Mouse (Mus musculus): ENCODE measurements around the gene Gdpd3.
"Not testable (repeated sequence)": the region's sequence is repeated elsewhere in the genome, so short reads cannot be mapped to it uniquely, and the experiment has no call there.

Gdpd3 gene

GRCm38 (mm10) chr7:126760391-126760802 lies 5.7 kb upstream of the Gdpd3 start:
- in situ Hi-C loops (cut with MboI, MseI), result no loop called here

DNA sequence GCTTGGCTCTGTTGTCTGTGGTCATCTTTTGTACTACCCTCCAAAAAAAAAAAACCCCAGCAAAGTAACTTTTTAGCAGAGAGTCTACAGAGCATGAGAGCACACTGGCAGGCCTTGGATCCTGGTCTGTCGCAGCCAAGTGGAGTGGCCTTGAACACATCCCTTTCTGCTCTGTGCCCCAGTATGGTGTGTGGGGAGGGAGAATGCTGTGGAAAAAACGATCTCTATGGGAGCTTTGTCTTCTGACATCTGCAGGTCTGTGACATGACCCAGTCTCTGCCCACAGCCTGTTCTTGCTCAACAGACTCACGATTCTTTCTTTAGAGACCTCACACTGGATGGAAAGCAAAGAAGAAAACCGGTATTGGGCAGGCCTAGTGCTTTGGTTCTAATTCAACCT lies 5.2 kb upstream of the Gdpd3 start:
- in situ Hi-C loops (cut with MboI, MseI), result no loop called here

DNA sequence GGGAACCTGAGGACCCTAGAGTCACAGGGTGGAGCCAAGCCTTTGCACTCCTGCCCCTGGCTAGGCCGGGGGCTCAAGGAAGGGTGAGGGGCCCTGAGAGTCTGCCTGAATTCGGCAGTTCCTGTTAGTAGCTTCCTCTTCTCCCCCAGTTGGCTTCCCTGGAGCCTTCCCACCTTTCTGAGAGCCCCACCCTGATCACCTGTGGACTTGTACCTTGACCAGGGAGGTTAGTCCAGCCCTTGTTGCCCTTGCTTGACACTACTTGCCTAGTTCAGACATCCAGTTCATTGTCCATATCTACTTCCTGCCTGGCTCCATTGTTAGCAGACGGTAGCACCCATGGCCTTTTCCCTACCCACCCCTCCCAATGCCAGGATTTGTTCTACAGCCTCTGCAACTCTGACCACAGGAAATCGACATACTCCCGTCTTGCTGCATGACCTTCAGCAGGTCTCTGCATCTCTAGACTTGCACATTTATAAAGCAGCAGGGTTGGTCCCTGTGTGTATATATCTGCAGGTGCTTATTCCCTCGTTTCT lies 4.5 kb upstream of the Gdpd3 start:
- in situ Hi-C loops (cut with MboI, MseI), result no loop called here

DNA sequence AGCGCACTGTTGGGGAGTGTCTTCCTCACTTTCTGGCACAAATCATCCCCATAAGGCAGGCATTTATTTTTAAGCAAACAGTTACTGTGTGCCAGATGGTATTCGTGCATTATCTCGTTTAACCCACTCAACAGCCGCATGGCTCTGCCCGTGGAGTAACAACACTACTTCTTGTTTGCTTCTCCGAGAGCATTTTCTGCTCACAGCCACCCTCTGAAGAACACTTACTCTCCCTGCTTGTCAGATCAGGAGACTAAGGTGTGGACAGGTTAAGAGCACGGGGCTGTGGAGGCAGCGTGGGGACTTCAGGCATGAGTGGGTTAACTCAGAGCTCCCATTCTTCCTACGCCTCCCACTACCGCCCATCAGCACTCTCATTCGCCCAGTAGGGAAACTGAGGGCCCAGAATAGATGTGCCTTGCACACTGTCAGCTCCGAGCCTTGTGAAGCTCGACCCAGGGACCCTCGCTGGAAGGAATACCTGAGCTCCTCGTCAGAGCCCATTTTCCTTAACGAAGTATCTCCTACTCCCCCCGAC lies 3.6 kb upstream of the Gdpd3 start:
- in situ Hi-C loops (cut with MboI, MseI), result no loop called here

GRCm38 (mm10) chr7:126765540-126765939 lies 594 bp upstream of the Gdpd3 start:
- in situ Hi-C loops (cut with MboI, MseI), result no loop called here

- in situ Hi-C loops (cut with MboI, MseI), result no loop called here
Measured at GRCm38 (mm10) chr7:126767001-126767400, 867 bp downstream of the Gdpd3 start.

GRCm38 (mm10) chr7:126770784-126771183 lies 4.7 kb downstream of the Gdpd3 start:
- in situ Hi-C loops (cut with MboI, MseI), result no loop called here

GRCm38 (mm10) chr7:126773351-126773750 lies 7.2 kb downstream of the Gdpd3 start:
- in situ Hi-C loops (cut with MboI, MseI), result no loop called here

GRCm38 (mm10) chr7:126774463-126774862 lies 8.3 kb downstream of the Gdpd3 start:
- in situ Hi-C loops (cut with MboI, MseI), result no loop called here

DNA sequence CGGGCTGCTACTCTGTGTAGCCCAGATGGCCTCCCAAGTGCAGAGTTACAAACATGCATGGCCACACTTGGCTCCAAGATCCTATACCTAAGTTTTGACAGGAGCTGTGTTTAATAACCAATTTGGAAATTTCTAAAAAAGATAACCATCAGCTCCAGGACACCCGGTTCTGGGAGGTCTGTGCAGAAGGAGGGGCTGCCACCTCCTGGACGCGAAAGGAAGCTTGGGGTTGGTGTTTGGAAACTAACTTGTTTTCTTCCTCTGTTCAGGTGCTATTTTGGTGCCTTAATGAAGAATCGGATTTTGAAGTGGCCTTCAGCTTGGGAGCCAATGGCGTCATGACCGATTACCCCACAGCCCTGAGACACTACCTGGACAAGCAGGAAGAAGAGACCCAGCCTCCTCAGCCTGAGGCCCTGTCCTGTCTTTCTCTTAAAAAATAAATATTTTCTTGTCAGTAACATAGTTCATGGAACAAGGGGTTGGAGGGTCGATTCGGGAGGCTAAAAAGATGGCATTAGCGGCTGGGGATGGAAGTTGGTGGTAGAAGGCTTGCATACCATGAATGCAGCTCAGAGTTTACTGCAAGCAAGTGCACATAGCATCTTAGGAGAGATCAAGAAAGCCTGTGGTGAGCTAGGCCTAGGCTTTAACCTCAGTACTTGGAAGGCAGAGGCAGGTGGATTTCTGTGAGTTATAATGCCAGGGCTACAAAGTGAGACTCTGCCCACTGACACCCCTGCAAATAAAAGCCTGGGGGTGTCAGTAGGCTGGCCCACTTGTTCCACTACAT lies 9.2 kb downstream of the Gdpd3 start:
- in situ Hi-C loops (cut with MboI, MseI), result no loop called here

GRCm38 (mm10) chr7:126775978-126776234 lies 9.8 kb downstream of the Gdpd3 start:
- in situ Hi-C loops (cut with MboI, MseI), result no loop called here

DNA sequence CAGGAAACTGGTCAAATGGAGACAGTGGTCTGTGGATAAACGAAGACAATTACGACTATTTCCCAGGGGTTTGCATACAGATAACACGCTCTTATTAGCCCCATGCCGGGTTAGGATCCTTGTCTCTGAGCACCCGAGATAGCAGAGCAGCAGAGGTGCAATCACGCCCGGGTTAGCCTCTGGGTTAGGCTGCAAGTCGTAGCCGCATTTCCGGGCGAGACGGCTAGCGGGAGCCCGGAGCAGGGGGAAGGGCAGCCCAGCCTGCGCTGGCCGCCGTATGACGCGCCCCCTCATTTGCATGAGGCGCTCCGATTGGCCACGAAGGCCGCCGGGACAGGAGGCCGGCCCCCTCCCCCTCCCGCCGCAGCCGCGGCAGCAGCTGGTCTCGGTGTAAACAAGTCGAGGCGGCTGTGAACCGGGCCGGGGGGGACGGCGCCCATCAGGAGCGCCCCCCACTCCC lies 10.5 kb downstream of the Gdpd3 start, which contains the start of gene Ypel3:
Gene Ypel3, plus strand, starts transcription at position 358 of the 460 bp plus-strand sequence.
- in situ Hi-C loops (cut with MboI, MseI), result no loop called here

DNA sequence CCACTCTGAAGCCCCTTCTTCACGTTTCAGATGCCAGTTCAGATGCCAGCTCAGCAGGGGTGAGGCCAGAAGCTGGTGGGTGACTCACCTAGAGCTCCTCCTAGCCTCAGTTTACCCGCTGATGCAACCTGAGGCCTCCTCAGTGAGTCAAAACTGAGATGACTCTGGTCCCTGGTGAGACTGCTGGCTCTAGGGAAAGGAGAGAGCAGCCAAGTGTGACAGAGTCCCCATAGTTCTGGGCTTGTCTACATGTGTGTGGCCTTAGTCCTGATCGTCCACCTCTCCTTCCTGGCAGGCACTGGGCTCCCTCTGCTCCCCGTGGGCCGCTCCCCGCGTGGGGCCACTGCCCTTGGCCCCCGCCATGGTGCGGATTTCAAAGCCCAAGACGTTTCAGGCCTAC lies 11.3 kb downstream of the Gdpd3 start:
- in situ Hi-C loops (cut with MboI, MseI), result no loop called here

GRCm38 (mm10) chr7:126778147-126778546 lies 12.0 kb downstream of the Gdpd3 start:
- in situ Hi-C loops (cut with MboI, MseI), result no loop called here

DNA sequence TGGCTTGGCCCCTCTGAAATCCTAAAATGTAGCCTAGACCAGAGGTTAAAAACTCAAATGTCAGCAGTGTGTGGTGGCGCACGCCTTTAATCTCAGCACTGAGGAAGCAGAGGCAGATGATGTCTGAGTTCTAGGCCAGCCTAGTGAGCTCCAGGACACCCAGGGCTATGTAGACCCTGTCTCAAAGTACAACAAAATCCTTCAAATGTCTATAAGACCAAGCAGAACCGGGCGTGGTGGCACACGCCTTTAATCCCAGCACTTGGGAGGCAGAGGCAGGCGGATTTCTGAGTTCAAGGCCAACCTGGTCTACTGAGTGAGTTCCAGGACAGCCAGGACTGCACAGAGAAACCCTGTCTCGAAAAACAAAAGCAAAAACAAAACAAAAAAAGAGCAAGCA lies 13.0 kb downstream of the Gdpd3 start:
- in situ Hi-C loops (cut with MboI, MseI), result not testable (repeated sequence)

GRCm38 (mm10) chr7:126779983-126780970 lies 14.1 kb downstream of the Gdpd3 start:
- in situ Hi-C loops (cut with MboI, MseI), result loop anchor here in 1 of 2 experiments (10.0 kb wide), 1 partner anchor 705 kb away; no protein-coding TSS in a partner anchor

- in situ Hi-C loops (cut with MboI, MseI), result loop anchor here in 1 of 2 experiments (10.0 kb wide), 1 partner anchor 704 kb away; no protein-coding TSS in a partner anchor
Measured at GRCm38 (mm10) chr7:126780971-126781635, 15.0 kb downstream of the Gdpd3 start, which contains the start of gene Tbx6. Tbx6 (plus strand) TSS chr7:126781483.

DNA sequence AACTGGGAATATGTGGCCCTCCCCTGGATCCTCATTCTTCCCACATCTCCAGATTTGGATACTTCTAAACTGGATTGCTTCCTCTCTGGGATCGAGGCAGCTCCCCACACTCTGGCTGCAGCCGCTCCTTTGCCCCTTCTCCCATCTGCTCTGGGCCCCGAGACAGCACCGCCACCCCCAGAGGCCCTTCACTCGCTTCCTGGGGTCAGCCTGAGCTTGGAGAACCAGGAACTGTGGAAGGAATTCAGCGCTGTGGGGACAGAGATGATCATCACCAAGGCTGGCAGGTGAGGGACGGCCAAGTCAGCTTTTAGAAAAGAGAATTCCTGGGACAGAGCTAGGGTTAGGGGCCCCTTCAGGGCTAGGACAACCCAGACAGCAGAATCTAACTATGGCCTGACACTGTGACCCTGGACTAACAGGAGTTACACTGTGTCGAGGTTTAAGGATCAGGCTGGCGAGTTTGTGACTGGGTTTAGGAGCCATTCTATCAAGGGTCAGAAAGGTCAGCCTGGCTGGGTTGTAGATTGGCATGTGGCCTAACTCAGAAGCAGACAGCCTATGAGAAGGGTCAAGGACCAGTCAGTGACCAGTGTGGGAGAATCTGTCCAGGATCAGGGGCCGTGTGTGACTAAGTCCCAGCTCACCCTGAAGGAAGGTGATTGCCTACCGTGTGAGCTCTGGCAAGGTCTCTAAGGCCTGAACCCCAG lies 15.7 kb downstream of the Gdpd3 start:
- in situ Hi-C loops (cut with MboI, MseI), result loop anchor here in 1 of 2 experiments (10.0 kb wide), 1 partner anchor 703 kb away; no protein-coding TSS in a partner anchor

- in situ Hi-C loops (cut with MboI, MseI), result loop anchor here in 1 of 2 experiments (10.0 kb wide), 1 partner anchor 702 kb away; no protein-coding TSS in a partner anchor
Measured at GRCm38 (mm10) chr7:126782693-126783092, 16.6 kb downstream of the Gdpd3 start.

DNA sequence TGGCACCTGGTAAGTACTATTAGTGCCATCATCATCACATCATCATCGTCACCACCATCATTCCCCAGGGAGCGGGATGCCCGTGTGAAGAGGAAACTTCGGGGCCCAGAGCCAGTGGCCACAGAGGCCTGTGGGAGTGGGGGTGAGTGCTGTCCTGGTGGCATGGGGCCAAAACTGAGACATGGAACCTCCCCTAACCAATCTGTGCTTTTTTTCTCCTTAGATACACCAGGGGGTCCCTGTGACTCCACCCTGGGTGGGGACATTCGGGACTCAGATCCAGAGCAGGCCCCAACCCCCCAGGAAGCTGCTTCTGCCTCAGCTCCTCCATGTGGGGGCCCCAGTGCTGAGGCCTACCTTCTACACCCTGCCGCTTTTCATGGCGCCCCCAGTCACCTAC lies 18.3 kb downstream of the Gdpd3 start:
- in situ Hi-C loops (cut with MboI, MseI), result loop anchor here in 1 of 2 experiments (10.0 kb wide), 1 partner anchor 700 kb away; no protein-coding TSS in a partner anchor

Data from T-helper 17 cell (primary cell).